Mouse (Mus musculus) heart, postnatal 14 days (tissue): ENCODE measurements at regions not wholly inside any gene's neighbourhood (a gene's known extent, or its start where the extent isn't known, plus 50 kb on each side); places are given as distances from the start of the nearest gene placed in this dataset.

Source experiments
- DNase-seq, 2 experiments: peaks; one replicate each; pipeline ENCODE4 v3.0.0; 2021 to 2022
- intact Hi-C: fragments of 180-260 bp; cut with DNase I; formaldehyde crosslinking; loops from one replicate; pipeline ENCODE4 v1.15.1; 2025

DNA sequence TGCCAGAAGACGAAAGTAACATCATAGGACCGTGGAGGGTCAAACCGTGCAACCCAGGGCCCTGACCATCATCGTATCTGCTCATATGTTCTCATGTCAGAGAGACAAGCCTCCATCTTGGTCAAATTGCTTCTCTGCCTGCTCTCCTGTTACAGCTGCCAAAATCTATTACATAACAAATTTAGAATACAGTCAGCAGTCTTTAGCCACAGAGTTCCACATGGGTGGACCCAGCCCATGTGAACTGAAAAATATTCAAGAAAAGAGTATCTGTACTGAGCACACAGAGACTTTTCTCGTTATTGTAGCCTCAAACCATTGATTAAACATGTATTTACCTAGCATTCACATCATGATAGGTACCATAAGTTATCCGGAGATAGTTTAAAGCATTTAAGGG, 155.2 kb upstream of the Haao start:
- intact Hi-C loops = no loop called here
- no peak for DNase-seq

- intact Hi-C loops = no loop called here
- DNase-seq = no peak
Observed at GRCm38 (mm10) chr17:84002327-84002726, 154.6 kb upstream of the Haao start.

DNA sequence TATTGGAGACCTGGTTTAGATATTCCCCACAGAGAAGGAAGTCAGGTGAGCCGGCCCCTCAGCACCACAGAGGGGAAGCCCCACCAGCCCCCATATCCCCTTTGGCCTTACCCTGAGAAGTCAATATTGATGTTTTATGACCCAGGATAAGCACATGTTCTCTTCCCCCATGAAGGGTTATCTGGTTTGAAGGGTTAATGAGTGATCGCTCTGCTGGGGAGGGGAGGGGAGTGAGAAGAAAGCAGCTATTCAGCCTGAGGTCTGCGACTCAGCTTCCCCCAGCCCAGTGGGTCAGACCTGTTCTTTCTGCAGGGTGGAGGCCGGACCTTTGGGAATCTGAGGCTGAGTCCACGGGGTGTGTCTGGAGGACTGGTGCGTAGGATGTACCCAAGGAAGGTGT, 152.4 kb upstream of the Haao start:
- DNase-seq = no peak
- intact Hi-C loops = no loop called here

- intact Hi-C loops = no loop called here
- no peak for DNase-seq
Observed at GRCm38 (mm10) chr17:83998972-83999545, 151.3 kb upstream of the Haao start.

DNA sequence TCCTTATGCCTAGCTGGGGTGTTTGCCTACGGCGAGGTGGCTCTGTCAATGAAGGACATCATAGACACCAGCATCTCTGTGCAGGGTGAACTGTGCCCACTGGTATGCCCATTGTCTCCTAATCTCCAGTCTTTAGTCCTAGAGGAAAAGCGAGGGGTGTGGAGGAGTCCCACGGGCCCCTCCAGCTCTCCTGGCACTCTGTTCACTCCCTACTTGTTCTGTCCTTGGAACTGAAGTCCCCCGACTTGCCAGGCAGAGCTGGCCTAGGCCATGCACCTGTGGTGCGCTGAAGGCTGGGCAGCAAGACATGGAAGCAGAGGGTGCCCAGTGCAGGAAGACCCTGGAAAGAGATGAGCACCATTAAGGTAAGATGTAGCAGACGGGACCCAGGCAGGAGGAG, 150.6 kb upstream of the Haao start:
- intact Hi-C loops = no loop called here
- DNase-seq = no peak

DNA sequence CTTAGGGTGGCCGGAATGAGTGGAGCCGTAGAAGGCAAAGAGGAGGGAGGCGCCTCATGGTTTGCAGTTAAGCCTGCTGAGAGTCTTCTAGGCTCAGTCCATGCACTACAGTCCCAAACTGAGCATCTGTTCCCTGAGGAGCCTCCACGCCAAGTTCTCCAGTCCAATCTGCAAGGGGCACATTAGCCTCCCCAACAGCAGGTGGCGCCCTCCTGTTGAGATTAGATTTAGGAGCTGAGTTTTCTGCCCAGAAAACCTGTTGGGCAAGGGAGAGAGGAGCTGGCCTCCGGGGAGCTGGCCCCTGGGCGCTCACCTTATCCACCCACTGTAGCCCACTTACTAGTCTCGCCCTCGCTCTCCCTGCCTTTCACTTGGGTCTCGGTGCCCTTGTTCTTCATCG, 150.0 kb upstream of the Haao start:
- intact Hi-C loops = no loop called here
- DNase-seq = peak; percentile 71 to 83

- peak in 1 of 2 experiments; percentile 51 for DNase-seq
- intact Hi-C loops = no loop called here
Observed at GRCm38 (mm10) chr17:83993028-83993427, 145.3 kb upstream of the Haao start.

DNA sequence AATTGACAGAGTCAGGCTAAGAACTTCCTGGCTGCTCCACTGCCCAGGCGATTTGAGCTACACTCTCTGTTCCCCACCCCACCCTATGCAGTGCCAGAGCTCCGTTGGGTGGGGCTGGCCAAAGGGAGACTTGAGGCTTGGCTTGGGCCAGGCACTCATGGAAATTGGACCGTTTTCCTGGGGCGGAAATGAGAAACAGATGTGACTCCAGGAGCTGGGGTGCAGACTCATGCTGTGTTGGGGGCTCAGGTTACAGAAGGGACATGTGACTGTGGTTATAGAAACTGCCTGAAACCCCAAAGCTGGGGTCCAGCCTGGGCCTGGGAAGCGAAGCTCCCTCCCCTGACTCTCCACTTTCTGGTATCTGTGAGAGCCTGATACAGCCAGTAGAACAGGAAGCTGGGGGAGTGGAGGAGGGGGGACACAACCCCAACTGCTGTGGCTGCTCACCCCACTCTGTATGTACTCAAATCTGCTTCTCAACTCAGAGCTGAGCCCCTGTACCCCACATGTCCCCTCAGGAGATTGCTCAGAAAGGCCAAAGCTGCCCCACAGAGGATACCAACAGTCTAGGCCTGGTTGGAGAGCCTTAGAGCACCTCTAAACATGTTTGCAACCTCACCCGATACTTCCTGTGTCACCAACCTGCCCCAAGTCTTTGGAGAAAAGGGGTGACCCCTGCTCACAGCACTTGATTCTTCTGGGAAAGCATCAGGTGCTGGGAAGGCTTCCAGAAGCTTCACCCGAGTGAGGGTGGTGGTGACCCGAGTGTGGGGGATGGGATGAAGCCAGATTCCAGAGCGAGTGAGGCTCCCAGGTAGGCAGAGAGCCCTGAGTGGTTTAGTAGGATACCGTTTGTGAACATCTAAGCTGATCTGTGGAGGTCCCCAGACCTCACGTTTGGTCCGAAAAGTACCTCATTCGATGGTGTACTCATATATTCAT, 142.9 kb upstream of the Haao start:
- intact Hi-C loops = no loop called here
- peak; percentile 80 to 85 for DNase-seq

- DNase-seq = no peak
- intact Hi-C loops = no loop called here
Observed at GRCm38 (mm10) chr17:83988897-83989296, 141.1 kb upstream of the Haao start.

- intact Hi-C loops = no loop called here
- no peak for DNase-seq
Observed at GRCm38 (mm10) chr17:83988165-83988564, 140.4 kb upstream of the Haao start.

DNA sequence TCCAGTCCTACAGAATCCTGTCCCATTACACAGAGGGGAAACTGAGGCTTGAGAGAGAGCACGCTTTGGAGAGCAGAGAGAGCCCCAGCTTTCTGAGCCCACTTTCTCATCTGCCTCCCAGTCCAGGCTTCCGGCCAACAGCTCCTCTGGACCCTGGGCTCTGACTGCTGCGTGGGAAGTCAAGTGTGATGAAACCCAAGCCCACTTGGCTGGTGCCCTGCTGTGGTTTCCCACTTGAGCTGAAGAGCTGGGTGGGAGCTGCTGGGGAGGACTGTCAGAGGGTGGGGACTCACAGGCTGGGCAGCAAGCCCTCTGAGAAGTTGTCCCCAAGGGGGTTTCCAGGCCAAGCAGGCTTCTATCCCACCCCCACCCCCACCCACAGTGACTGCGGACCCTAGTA, 139.9 kb upstream of the Haao start:
- intact Hi-C loops = no loop called here

GRCm38 (mm10) chr17:83985916-83986578, 138.3 kb upstream of the Haao start:
- DNase-seq = peak in 1 of 2 experiments; percentile 40
- intact Hi-C loops = no loop called here

More for the DNA sequence above, 139.9 kb upstream of the Haao start:
- DNase-seq = peak in 1 of 2 experiments; percentile 54

- peak in 1 of 2 experiments; percentile 40 for DNase-seq
- intact Hi-C loops = no loop called here
Observed at GRCm38 (mm10) chr17:83985333-83985790, 137.6 kb upstream of the Haao start.

- DNase-seq = no peak
- intact Hi-C loops = no loop called here
Observed at GRCm38 (mm10) chr17:83983837-83984388, 136.2 kb upstream of the Haao start.

GRCm38 (mm10) chr17:83983070-83983836, 135.5 kb upstream of the Haao start:
- peak; percentile 82 to 86 for DNase-seq
- intact Hi-C loops = no loop called here

GRCm38 (mm10) chr17:83982700-83983069, 134.9 kb upstream of the Haao start:
- intact Hi-C loops = no loop called here
- peak in 1 of 2 experiments; percentile 54 for DNase-seq

DNA sequence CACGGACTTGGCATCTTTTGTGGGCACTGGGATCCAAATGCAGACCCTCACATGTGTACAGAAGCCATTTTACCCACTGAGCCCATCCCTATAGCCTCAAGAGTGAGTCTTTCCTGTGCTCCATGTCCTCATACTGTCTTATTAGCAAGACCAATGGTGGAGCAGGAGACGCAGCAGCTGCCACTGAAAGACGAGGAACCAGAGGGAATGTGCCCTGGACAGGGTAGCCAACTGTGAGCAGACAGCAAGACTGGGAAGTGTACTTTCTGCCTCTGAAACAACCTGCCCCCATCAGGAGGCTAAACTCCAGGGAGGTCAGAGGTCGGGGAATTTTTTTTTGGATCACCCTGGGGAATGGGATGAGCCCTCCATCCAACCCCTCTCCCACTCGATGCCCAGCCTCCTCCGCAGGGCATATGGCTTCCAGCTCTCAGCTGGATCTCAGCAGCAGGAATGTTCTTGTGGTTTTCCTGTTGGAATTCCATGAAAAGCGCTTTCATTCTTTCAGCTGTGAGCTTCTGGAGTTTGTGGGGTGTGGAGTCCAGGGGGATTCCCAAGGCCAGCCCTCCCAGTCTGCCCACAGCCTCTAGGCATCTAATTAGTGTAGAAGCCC, 131.2 kb upstream of the Haao start:
- intact Hi-C loops = no loop called here
- no peak for DNase-seq

- no peak for DNase-seq
- intact Hi-C loops = no loop called here
Observed at GRCm38 (mm10) chr17:83977725-83978124, 130.0 kb upstream of the Haao start.

DNA sequence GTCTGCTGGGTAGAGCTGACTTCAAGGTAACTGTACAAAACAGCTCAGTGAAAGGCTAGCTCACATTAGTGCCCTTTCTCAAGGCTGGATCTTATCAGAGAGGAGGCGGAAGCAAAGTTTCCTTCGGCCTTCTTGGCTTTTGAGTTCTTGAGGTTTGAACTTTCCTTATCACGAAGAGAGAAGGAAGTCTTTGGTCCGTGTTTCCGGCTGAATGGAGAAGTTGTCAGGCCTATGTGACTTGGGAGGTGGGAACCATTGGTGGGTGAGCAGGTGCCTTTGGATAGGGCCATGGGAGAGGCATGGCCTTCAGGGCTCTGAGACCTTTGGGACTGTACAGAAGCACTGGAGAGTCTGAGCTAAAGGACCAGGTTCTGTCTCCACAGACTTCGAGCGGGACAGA, 128.1 kb upstream of the Haao start:
- no peak for DNase-seq
- intact Hi-C loops = no loop called here
